Mouse (Mus musculus) lung, postnatal 0 days (tissue): ENCODE measurements around the gene Edem1. TPM values are rescaled to one million over a fixed set of nuclear protein-coding genes. Genes with fewer than 3 reads are reported as not detected.

Experiments
- ATAC-seq: fragments of 200-750 bp; cut with Nextera tagmentation; 2 replicates; pipeline ENCODE4 v1.8.0; 2017; ENCODE audit warnings: moderate library complexity
- DNase-seq: peaks from one replicate; pipeline ENCODE4 v3.0.0-alpha.2; 2016; ENCODE audit warnings: low spot score
- H3K27ac ChIP-seq: fragments of 300-500 bp; sonication (generic); 2 replicates; pipeline ENCODE4 v1.5.1; 2014; ENCODE audit warnings: antibody characterized with exemption, mild to moderate bottlenecking, low read length, mixed read lengths
- H3K27me3 ChIP-seq: fragments of 300-500 bp; sonication (generic); replicated peaks from 2 replicates; pipeline ENCODE4 v1.6.1; 2014; ENCODE audit warnings: low read length, mixed read lengths; ENCODE audit not compliant: insufficient read depth
- H3K36me3 ChIP-seq: fragments of 300-500 bp; sonication (generic); 2 replicates; pipeline ENCODE4 v1.6.1; 2014; ENCODE audit warnings: low read length, mixed read lengths; ENCODE audit not compliant: insufficient read depth
- H3K4me1 ChIP-seq: fragments of 300-500 bp; sonication (generic); 2 replicates; pipeline ENCODE4 v1.6.1; 2014; ENCODE audit warnings: antibody characterized with exemption, low read depth, low read length, mixed read lengths; ENCODE audit not compliant: insufficient read depth
- H3K4me2 ChIP-seq: fragments of 300-500 bp; sonication (generic); replicated peaks from 2 replicates; pipeline ENCODE4 v1.6.1; 2014; ENCODE audit warnings: low read depth, mild to moderate bottlenecking, low read length, moderate library complexity, mixed read lengths
- H3K4me3 ChIP-seq: fragments of 300-500 bp; sonication (generic); 2 replicates; pipeline ENCODE4 v1.5.1; 2014; ENCODE audit warnings: low read depth, low read length
- H3K9ac ChIP-seq: fragments of 300-500 bp; sonication (generic); replicated peaks from 2 replicates; pipeline ENCODE4 v1.6.1; 2014; ENCODE audit warnings: low read depth, mild to moderate bottlenecking
- H3K9me3 ChIP-seq: fragments of 300-500 bp; sonication (generic); 2 replicates; pipeline ENCODE4 v1.6.1; 2016; ENCODE audit warnings: low read length, mixed read lengths
- CTCF ChIP-seq: IDR thresholded peaks from 2 replicates; pipeline ENCODE4 v1.5.1; 2016; ENCODE audit warnings: antibody characterized with exemption, mild to moderate bottlenecking
- EP300 ChIP-seq: IDR thresholded peaks from 2 replicates; pipeline ENCODE4 v1.6.1; 2016; ENCODE audit warnings: antibody characterized with exemption, mild to moderate bottlenecking, control low read depth
- WGBS: fragments of 180-500 bp; shearing (Covaris S2); extraction: QIAGEN DNeasy Blood & Tissue Kit; methylation state at CpG from one replicate; pipeline ENCODE4 v1.1.7; 2014; 5-methylcytosine and 5-hydroxymethylcytosine counted together
- polyA plus RNA-seq: library from polyadenylated mRNA; unstranded; fragments of >200 nt; fragmentation: Nextera tagmentation; extraction: Ambion mirVana; gene quantifications from 2 replicates; pipeline ENCODE4 v1.2.1, GENCODE M21; 2015

Edem1 gene
- polyA plus RNA-seq, 1 experiment from 2014 or later, result 15.0 TPM

DNA sequence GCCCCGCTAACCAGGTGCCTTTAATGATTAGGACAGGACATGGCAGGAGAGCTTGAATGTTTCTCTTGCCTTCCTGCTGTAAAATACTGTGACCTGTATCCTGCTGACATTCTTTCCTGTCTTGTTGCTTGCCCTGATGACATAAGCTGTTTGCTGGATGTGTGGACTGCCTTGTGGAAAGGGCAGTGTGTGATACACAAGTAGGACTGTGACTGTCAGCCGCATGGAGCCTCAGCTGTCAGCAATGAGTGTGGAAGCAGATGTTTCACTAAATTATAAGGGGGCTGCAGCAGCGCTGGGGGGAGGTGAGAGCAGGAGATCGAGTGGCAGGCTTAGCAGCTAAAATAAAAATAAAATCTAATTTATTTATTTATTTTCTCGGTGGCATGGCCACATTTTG lies 56.2 kb downstream of the Edem1 start:
- no peak for DNase-seq
- H3K27ac ChIP-seq, result no peak overlapping the region
- no peaks in the 10 kb centered on the region for H3K27me3 ChIP-seq
- ATAC-seq, result peak; percentile 32; the same call in 1 of the 2 replicates
- TF ChIP-seq EP300, result no peak
- no peak for TF ChIP-seq CTCF
- no peaks in the 10 kb centered on the region for H3K36me3 ChIP-seq
- no peak overlapping the region for H3K4me3 ChIP-seq
- whole genome bisulfite sequencing, result 45% methylated on average over 5 of the region's 5 CpGs
- no peaks in the 10 kb centered on the region for H3K9me3 ChIP-seq
- no peak overlapping the region for H3K9ac ChIP-seq
- no peak overlapping the region for H3K4me2 ChIP-seq
- no peaks in the 10 kb centered on the region for H3K4me1 ChIP-seq

DNA sequence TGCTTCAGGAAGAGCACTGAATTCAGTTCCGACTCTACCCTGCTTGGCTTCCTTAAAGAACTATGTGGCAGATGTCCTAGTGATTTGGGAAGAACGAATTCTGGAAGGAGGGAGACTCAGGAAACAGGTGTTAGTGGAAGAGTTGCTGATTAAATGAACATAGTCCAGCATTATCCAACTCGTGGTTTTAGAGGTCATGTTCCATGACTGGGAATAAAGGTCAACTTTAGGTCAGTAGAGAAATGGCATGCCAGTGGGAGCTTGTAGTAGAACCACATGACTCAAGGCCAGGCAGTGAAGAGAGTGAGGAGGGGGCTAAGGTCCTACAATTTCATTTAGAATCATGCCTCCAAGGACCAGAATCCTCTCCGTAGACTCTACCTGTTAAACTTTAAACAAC lies 57.9 kb downstream of the Edem1 start:
- 53% methylated on average over 4 of the region's 4 CpGs for WGBS
- TF ChIP-seq EP300, result no peak
- TF ChIP-seq CTCF, result no peak
- H3K27ac ChIP-seq, result no peak overlapping the region

DNA sequence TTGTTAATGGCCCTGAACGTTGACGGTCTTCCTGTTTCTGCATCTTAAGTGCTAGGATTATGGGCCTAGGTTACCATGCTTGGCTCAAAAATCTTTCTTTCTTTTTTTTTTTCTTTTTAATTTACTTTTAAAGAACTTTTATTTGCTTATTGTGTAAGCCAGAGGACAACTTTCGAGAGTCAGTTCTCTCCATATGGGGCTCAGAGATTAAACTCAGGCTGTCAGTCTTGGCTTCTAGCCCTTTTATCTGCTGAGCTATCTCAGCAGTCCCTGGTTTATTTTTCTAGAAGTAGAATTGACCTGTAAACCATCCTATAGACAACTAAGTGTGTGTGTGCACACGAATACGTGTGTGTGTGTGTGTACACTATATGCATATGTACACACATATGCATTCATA lies 64.1 kb downstream of the Edem1 start:
- Histone ChIP-seq H3K9me3 (no peaks in the 10 kb centered on the region), H3K27ac (no peak overlapping the region), H3K4me2 (no peak overlapping the region), H3K4me3 (no peak overlapping the region), H3K4me1 (no peaks in the 10 kb centered on the region), H3K27me3 (no peaks in the 10 kb centered on the region), H3K36me3 (no peaks in the 10 kb centered on the region), H3K9ac (no peak overlapping the region)
- WGBS, result 69% methylated on average over 5 of the region's 5 CpGs
- no peak for TF ChIP-seq CTCF
- TF ChIP-seq EP300, result no peak
- no peak for ATAC-seq
- DNase-seq, result no peak

More for the DNA sequence above, 57.9 kb downstream of the Edem1 start:
- DNase-seq (no peak), ATAC-seq (no peak)
- no peak overlapping the region for H3K9ac ChIP-seq
- H3K9me3 ChIP-seq, result no peaks in the 10 kb centered on the region
- H3K36me3 ChIP-seq, result no peaks in the 10 kb centered on the region
- H3K27me3 ChIP-seq, result no peaks in the 10 kb centered on the region
- H3K4me3 ChIP-seq, result no peak overlapping the region
- no peaks in the 10 kb centered on the region for H3K4me1 ChIP-seq
- H3K4me2 ChIP-seq, result no peak overlapping the region

DNA sequence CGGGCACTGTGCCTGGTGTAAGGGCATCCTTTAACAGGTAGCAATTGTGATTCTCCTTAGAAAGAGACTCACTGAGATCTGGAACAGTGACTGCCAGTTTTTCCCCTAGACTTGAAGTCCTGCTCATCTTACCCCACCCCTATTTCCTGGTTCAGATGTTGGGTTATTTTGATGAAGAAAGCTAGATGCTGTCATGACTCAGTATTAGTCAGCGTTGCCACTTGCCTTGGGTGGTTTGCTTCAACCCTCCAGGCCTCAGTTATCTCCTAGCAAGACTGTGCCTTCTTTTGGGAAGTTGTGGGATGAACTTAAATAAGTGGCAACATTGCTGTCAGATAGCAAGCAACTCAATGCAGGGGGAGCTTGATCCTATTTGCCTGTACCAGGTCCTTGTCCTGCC lies 66.7 kb downstream of the Edem1 start:
- H3K27me3 ChIP-seq, result no peaks in the 10 kb centered on the region
- H3K9ac ChIP-seq, result no peak overlapping the region
- ATAC-seq, result no peak
- DNase-seq, result no peak
- no peak overlapping the region for H3K4me2 ChIP-seq
- H3K27ac ChIP-seq, result no peak overlapping the region
- 76% methylated on average over 2 of the region's 2 CpGs for WGBS
- H3K36me3 ChIP-seq, result no peaks in the 10 kb centered on the region
- TF ChIP-seq EP300 (no peak), CTCF (no peak)
- no peaks in the 10 kb centered on the region for H3K4me1 ChIP-seq
- H3K4me3 ChIP-seq, result no peak overlapping the region
- no peaks in the 10 kb centered on the region for H3K9me3 ChIP-seq

DNA sequence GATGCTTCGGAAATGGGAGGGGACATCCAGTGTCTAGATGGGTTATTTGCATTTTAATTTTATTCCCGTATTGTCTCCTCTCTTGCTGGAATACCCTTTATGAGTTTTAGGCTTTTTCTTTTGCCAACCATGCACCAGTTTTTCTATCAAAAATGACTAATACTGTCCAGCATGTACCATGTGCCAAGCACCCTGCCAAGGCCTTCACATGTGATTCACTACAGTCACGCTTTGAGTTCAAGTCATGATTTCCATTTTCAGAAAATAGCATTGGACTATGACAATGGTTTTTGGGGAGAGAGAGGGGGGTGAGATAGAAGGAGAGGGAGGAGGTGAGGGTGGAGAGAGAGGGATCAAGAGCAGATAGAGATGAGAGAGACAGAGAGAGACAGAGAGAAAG lies 67.5 kb downstream of the Edem1 start:
- no peak for TF ChIP-seq CTCF
- no peak for TF ChIP-seq EP300
- 92% methylated on average over 3 of the region's 3 CpGs for WGBS
- ATAC-seq (no peak), DNase-seq (no peak)
- Histone ChIP-seq H3K4me2 (no peak overlapping the region), H3K27me3 (no peaks in the 10 kb centered on the region), H3K27ac (no peak overlapping the region), H3K9me3 (no peaks in the 10 kb centered on the region), H3K4me3 (no peak overlapping the region), H3K9ac (no peak overlapping the region), H3K36me3 (no peaks in the 10 kb centered on the region), H3K4me1 (no peaks in the 10 kb centered on the region)

DNA sequence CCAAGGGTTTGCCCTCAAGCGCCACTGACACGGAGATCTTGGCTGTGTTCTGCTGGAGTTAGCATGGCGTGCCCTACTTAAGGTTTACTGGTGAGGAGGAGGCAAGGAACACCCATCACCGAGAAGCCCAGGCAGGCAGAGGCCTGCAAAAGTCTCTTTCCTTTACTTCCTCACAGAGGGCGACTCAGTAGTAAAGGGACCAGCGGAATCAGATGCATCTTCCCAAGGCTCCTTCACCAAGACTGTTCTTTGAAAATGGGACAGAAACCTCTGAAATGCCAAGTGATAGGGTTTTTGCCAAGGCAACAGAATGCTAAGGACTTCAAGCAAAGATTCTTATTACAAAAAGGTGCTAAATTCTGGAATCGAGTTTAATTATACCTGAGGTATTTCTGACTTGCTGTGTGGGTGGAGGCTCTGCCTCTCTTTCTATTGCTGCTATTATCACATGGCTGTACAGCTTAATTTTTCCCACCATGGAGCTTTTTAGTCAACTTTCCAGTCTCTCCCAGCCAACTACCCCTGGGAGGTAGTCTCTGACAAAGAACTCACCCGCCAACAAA lies 68.2 kb downstream of the Edem1 start:
- DNase-seq (no peak), ATAC-seq (no peak)
- Histone ChIP-seq H3K27me3 (no peaks in the 10 kb centered on the region), H3K4me3 (no peak overlapping the region), H3K27ac (no peak overlapping the region), H3K9ac (no peak overlapping the region), H3K36me3 (no peaks in the 10 kb centered on the region), H3K9me3 (no peaks in the 10 kb centered on the region), H3K4me2 (no peak overlapping the region), H3K4me1 (no peaks in the 10 kb centered on the region)
- TF ChIP-seq CTCF (no peak), EP300 (no peak)
- WGBS, result 77% methylated on average over 8 of the region's 8 CpGs

DNA sequence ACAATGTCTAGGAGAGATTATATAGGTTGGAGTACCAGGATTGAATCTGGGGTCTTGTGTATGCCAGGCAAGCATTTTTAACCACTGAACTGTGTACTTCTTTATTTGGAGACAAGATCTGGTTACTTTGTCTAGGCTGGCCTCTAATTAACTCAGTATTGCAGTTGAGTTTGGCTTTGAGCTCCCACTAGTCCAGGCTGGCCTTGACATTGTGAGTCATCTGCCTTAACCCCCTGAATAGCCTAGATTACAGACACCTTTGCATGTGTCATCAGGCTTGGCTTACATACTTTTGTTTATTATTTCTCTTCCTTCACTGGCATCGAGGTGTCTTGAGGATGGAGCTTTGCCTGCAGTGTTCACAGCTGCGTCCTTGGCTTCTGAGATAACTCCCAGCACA lies 70.8 kb downstream of the Edem1 start:
- TF ChIP-seq EP300 (0 out of 2 replicates have a peak, but pooled peaks have one; percentile 31), CTCF (no peak)
- H3K9me3 ChIP-seq, result no peaks in the 10 kb centered on the region
- H3K36me3 ChIP-seq, result no peaks in the 10 kb centered on the region
- 33% methylated on average over 2 of the region's 2 CpGs for WGBS
- H3K27me3 ChIP-seq, result no peaks in the 10 kb centered on the region
- no peak overlapping the region for H3K9ac ChIP-seq
- no peak overlapping the region for H3K4me2 ChIP-seq
- DNase-seq (no peak), ATAC-seq (peak; percentile 33; the same call in 1 of the 2 replicates)
- H3K4me1 ChIP-seq, result no peaks in the 10 kb centered on the region
- H3K4me3 ChIP-seq, result no peak overlapping the region
- H3K27ac ChIP-seq, result no peak overlapping the region
